Mouse (Mus musculus) neural tube, postnatal 0 days (tissue): ENCODE measurements around the gene Ank. TPM values are rescaled to one million over a fixed set of nuclear protein-coding genes. Genes with fewer than 3 reads are reported as not detected.

Experiments used
- microRNA-seq: library from miRNA; unstranded; fragments of <30 nt; microRNA quantifications from one replicate; pipeline ENCODE4, GENCODE M21; 2016
- polyA plus RNA-seq: library from polyadenylated mRNA; unstranded; fragments of >200 nt; fragmentation: Nextera tagmentation; extraction: Ambion mirVana; gene quantifications from 2 replicates; pipeline ENCODE4 v1.2.1, GENCODE M21; 2015

Ank gene
- 27.7 and 29.3 TPM in 2 replicates for polyA plus RNA-seq

GRCm38 (mm10) chr15:27466131-27467080, at the start of gene Ank:
Ank (plus strand) TSS chr15:27466677.

GRCm38 (mm10) chr15:27630601-27631383, 164.3 kb downstream of the Ank start, which contains the start of gene Otulin:
Otulin (minus strand) TSS chr15:27630693.

Small RNA genes within 50 kb of the gene (microRNA-seq; reads per million reads assigned to microRNA genes)
- gene Mir7117, result not detected

Other genes starting within 250 kb of the Ank start
- 24.5 and 24.7 TPM in 2 replicates for gene Otulin, start 164.0 kb downstream of the Ank start, polyA plus RNA-seq
- 18.0 and 21.4 TPM in 2 replicates for gene Otulinl, start 214.9 kb downstream of the Ank start, polyA plus RNA-seq